Mouse (Mus musculus) yolk sac, embryonic 10.5 days (tissue): ENCODE measurements at regions not wholly inside any gene's neighbourhood (a gene's known extent, or its start where the extent isn't known, plus 50 kb on each side); places are given as distances from the start of the nearest gene placed in this dataset.
"Not testable (repeated sequence)": the region's sequence is repeated elsewhere in the genome, so short reads cannot be mapped to it uniquely, and the experiment has no call there.

ENCODE experiments used
- DNase-seq: peaks from one replicate; pipeline ENCODE4 v3.0.0-alpha.2; 2017; ENCODE audit warnings: low spot score

- no peak for DNase-seq
Observed at GRCm38 (mm10) chr13:42000966-42001365, 50.9 kb upstream of the Hivep1 start.

DNA sequence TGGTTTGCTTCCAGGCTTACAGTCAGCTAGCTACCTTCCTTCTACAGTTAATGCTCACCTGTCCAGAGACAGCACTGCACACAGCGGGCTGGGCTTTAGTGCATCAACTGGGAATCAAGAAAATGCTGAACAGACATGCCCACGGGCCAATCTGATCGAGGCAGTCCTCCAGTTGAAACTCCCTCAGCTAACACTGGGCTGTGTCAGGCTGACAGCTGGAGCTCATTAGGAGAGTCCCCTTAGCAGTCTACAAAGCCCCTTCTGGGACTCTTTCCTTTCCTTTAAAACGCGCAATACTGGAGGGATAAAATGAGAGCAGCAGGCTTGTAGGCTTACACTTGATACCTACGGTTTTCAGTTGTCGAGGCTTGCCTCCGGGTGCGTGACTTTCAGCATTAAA, 53.9 kb upstream of the Hivep1 start:
- DNase-seq, result peak; percentile 2

DNA sequence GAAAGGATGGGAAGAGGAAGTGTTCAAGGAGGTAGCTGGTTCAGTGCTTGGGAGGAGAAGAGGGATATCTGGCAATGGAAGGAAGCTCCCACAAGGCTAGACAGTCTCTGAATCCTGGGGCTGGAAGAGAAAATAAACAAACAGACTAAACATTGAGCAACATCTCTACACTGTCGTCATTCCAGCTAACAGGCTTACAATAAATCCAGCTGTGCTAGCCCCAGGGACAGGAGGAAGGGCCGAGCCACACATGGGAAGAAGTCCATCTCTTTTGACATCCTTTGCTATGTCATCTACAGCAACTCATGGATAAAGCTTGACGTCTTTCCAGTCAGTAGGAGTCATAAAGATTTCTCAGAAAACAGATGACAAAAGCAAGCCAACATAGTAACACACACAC, 57.7 kb upstream of the Hivep1 start:
- DNase-seq, result no peak

GRCm38 (mm10) chr13:41975918-41976317, 75.9 kb upstream of the Hivep1 start:
- no peak for DNase-seq

DNA sequence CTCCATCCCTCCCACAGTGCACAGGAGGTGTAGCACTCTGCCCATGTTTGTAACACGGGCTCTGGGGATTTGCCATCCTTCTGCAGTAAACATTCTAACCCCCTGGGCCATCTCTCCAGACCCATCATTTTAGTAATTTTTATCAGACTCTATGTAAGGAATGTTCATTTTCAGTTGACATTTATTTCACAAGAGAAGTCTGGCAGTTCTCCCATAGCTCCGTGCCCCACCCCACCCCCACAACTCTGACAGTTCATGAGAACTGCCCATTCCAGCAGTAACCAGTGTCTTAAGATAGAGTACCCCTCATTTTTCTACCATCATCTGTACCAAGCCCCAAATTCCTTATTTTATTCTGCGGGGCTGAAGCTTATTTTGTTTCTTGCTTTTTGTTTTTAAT, 88.9 kb upstream of the Hivep1 start:
- DNase-seq, result no peak

DNA sequence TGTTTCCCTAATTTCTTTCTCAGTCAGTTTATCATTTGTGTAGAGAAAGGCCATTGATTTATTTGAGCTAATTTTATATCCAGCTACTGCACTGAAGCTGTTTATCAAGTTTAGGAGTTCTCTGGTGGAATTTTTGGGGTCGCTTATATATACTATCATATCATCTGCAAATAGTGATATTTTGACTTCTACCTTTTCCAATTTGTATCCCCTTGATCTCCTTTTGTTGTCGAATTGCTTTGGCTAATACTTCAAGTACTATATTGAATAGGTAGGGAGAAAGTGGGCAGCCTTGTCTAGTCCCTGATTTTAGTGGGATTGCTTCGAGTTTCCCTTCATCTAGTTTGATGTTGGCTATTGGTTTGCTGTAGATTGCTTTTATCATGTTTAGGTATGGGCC, 90.9 kb upstream of the Hivep1 start:
- not testable (repeated sequence) for DNase-seq

DNA sequence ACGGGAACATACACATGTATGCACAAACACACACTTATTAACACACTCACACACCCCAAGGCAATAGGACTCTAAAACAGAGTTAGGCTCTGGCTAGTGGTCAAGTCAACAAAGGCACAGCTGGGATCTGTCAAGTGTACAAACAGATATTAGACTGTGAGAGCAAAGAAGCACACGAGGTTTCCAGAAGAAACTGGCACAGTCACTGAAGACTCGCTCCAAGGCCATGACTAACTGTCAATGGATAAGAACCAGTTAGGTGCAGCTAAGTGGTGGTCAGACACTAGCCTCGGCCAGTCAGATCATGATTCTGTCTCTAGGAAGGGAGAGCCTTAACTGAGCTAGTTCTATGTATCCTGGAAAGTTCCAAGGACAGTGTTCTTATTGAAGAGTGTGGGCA, 93.9 kb upstream of the Hivep1 start:
- no peak for DNase-seq

- DNase-seq, result no peak
Observed at GRCm38 (mm10) chr13:41955884-41956283, 95.9 kb upstream of the Hivep1 start.

DNA sequence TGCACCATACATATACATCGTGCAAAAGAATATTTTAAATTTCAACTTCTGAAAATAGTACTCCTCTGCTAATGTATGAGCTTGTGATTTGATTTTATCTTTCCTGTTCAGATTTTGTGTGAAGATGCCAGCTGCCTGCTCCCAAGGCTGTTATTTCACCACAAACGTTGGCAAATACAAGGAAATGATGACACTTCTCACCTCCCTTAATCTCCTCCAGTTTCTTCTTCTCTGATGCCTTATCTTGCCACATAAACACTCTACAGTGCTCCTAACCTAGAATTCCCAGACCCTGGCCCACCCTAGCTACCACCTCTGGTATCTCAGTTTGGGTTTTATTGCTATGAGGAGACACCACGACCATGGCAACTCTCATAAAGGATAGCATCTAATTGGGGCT, 96.6 kb upstream of the Hivep1 start:
- no peak for DNase-seq

DNA sequence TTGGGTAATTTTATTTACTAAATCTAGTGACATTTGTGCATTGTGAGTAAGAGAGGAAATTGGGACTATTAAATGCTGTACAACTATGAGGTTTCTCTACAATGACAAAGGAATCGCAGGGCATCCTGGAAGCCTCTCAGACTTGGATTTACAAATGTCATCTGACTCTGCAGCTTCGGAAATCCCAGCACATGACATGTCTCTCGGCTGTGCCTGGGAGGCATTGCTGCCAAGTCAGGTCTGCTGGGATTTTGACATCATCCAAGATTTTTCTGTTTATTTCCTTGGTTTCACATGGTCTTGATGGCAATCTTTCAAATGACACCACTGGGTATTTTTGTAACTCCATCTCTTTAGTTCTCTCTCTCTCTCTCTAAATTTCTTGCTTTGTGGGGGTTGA, 99.4 kb upstream of the Hivep1 start:
- DNase-seq, result no peak

- no peak for DNase-seq
Observed at GRCm38 (mm10) chr13:41948241-41948640, 100.8 kb upstream of the Adtrp start.

DNA sequence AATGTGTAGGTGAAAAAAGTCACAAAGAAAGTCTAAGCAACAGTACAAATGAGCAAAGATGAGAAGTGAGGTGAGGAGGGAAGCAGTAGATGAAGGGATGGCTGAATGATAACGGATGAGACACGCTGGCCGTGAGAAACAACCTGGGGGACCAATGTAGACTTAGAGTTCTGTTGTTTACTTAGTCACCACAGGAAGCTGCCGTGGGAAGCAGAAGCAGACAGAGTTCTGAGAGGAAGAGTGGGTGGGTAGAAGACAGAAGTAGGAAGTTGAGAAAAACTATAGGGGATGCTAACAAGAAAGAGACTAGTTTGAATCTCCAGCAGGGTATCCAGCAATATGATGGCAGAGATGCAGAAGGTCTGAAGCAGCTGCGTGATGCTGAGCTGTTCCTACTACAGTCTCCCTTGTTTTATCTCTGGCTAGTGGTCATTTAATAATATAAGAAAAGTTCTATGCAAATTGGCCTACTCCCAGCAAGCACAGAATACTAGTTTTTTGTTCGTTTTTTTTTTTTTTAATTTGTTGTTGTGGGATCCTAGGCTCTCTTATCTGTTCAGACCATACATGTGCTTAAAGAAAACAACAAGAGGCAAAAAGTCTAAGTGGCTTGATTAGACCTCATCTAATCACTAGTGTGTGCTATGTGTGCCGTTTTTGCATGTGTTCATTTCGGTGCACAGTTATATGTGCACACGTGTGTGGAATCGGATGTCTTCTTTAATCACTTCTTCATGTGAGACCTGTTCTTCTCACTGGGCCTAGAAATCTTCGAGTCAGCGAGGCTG, 85.0 kb upstream of the Adtrp start:
- no peak for DNase-seq

DNA sequence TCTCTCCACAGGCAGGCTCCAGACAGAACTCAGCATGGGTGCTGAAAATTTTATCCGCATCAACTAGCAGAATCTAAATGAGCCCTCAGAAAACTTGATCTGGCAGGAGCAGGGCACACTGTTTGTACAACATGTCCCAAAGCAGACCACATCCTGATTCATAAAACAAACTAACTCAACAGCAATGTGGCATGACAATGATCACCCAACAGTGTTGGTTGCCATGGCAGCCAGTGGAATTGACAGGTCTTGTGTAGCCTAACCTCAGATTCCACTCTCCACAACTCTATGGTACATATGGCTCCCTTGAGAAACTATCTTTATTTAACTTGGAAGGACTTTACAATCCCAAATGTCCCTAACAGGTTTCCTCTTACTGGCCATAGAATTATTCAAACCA, 82.3 kb upstream of the Adtrp start:
- no peak for DNase-seq

DNA sequence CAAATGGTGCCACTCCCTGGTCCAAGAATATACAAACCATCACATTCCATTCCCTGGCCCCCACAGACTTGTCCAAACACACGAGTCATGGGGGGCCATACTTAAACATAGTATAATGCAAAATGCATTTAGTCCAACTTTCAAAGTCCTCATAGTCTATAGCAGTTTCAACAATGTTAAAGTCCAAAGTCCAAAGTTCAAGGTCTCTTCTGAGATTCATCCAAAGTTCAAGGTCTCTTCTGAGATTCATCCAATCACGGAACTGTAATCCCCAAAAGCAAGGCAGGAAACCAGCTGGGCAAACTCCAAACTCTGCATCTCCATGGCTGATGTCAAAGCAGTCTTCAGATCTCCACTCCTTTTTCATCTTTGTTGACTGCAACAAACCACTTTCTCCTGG, 78.4 kb upstream of the Adtrp start:
- DNase-seq, result not testable (repeated sequence)

GRCm38 (mm10) chr13:41925211-41925610, 77.7 kb upstream of the Adtrp start:
- DNase-seq, result no peak

DNA sequence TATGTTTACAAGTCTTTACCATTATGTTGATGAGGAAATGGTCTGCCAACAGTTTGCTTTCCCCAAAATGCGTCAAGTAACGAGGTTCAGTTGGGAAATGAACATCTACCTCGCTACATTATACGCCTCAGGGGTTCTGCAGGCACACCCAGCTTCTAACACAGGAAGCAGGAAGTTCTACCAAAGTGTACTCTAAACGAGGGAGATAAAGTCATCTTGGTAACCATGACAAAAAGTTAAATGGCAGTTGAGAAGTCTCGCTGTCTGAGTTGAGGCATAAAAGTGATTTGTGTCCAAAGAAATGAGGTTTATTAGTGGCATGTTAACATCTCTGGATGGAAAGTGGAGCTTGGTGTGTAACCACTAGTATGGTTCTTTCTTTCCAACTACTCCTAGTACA, 73.7 kb upstream of the Adtrp start:
- no peak for DNase-seq

DNA sequence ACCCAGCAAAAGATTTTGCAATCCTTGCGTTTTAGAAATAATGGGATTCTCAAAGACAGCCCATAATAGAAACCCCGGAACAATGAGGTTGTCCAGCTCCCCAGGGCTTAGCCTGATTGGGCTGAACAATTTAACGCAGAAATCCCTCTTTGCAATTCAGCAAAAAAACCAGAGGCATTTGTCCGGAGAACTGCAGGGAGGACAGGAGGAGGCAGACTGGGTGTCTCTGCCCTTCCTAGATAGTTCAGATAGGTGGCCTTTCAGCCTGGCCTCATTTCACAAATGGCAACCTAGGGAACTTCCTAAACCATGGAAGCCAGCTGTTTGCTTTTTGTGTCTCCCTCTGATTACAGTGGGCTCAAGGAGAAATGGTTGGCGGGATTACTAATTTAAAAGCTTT, 71.0 kb upstream of the Adtrp start:
- DNase-seq, result no peak

DNA sequence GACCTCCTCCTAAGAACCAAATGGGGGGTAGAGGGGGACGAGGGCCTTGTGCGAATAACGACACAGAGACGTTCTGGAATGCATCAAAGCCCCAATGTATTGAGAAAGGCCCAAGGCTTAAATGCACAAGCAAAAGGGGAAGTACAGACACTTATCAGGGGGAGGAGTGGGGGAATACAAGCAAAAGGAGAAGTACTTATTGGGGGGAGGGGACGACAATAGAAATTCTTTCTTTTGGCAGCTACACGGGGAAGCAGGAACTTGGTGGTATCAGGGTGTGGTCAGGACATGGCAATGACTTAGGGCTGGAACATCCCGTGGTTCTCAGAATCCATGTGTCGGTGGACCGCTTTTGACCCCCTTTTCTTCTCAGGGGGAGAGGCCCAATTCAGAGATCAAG, 68.3 kb upstream of the Adtrp start:
- not testable (repeated sequence) for DNase-seq

DNA sequence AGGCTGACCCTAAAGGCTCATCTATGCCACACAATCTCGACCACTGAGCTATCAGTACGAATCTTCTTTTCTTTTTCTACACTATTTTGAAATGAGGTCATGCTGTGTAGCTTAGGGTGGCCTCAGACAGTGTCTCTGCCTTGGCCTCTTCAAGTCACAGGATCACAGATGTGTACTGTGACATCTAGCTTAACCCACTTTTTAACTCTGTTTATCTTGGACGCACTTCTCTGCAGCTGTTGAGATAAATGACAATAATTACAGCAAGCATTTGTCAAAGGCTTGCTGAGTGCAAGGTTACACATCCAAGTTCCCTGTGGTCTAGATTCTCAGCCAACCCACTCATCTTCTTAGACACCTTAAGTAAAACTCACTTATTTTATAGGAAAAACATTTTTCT, 63.3 kb upstream of the Adtrp start:
- DNase-seq, result no peak

GRCm38 (mm10) chr13:41910236-41910635, 62.8 kb upstream of the Adtrp start:
- no peak for DNase-seq

DNA sequence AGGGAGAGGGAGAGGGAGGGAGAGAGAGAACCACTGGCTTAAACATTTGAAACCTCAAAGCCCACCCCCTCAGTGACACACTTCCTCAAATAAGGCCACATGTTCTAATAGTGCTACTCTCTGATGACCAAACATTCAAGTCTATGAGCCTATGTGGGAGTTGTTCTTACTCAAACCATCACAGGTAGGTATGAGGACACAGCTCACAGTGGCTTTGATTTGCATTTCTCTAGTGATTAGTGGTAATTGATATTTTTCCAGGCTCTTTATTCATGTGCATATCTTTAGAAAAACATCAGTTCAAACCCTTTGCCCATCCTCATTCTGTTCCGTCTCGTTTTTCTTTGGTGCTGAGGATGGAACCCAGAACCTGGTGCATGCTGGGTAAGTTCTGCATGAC, 59.5 kb upstream of the Adtrp start:
- DNase-seq, result no peak

DNA sequence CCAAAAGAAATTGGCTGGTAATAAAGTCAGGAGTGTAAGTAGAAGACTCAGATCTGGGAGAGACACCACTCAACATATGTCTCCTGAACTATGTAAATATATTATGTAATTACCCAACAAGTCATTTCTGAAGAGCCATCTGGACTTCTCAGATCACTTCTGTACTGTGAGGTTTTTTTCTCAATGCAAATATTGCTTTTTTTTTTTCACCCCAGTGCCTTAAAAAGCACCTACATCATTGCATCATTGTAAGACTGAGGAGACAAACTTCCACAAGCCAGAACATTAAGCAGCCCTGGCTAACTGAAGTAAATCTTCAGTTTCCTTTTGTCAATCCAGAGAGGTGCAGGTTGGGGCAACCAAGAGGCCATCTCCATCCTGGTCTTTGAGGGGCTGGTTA, 55.8 kb upstream of the Adtrp start:
- no peak for DNase-seq

GRCm38 (mm10) chr13:41899837-41900463, 52.5 kb upstream of the Adtrp start:
- no peak for DNase-seq

DNA sequence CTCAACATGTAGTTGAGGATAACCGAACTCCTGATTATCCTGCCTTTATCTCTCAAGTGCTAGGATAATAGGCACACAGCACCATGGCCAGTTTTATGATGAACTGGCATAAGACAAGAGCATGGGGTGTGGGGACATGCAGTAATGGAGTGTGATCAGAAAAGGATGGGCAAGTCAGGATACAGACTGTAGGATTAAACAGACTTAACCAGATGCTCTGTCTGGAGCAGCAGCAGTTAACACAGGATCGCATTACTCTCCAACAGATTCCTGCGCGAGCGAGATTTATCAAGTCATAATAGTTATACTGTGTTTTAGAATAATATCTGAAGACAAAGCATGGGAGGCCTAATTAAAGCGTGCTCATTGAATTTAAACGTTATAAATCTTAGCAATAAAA, 51.8 kb upstream of the Adtrp start:
- DNase-seq, result no peak
